Mouse (Mus musculus): ENCODE data around the gene Proser3.

Gene Proser3

GRCm38 (mm10) chr7:30490251-30490956, 61.7 kb downstream of the Proser3 start:
- DNase-seq (ENCODE audit: low read depth, low spot score): no peak
